Comparison of ENCODE assay signal across 9 mouse cellular contexts in genomic region chr2:26907109-26907508, GRCm38 (mm10). TPM values are rescaled to one million over a fixed set of nuclear protein-coding genes. Genes with fewer than 3 reads are reported as not detected.
DNase-seq lines count a peak whose midpoint lies in the region; ATAC-seq and TF ChIP-seq lines count a peak whose summit lies in the region.
"Had no signal": no experiment of that assay in that cellular context is flagged by ENCODE, and none has a peak within 500 bp of the region (broad histone marks: within the 10 kb centered on the region; RNA-seq: fewer than 3 reads in every experiment).

No protein-coding gene starts in this region.

- peaks cover 34% of the 10 kb centered on the region for H3K4me1 ChIP-seq in heart, embryonic 12.5 days (replicated peaks)
- no peaks in the 10 kb centered on the region for H3K4me1 ChIP-seq in ES-Bruce4 (ENCODE audit: control insufficient read depth, insufficient read depth, low read length)
- H3K4me1 ChIP-seq in neural tube, embryonic 11.5 days (ENCODE audit: control insufficient read depth, insufficient read depth, low read length): peaks cover 25% of the 10 kb centered on the region

- no peak overlapping the region for H3K4me3 ChIP-seq in heart, embryonic 12.5 days
- no peak overlapping the region for H3K4me3 ChIP-seq in ES-Bruce4 (ENCODE audit: low read depth, low read length)
- H3K4me3 ChIP-seq in neural tube, embryonic 11.5 days (ENCODE audit: low read depth, low read length): no peak overlapping the region
- H3K4me3 ChIP-seq: embryonic facial prominence, embryonic 12.5 days had no signal

- TF ChIP-seq EP300 in ES-Bruce4 (IDR thresholded peaks at IDR 0.05; ENCODE audit: insufficient read depth, low read depth, low read length): no peak

- TF ChIP-seq CTCF in ES-Bruce4 (IDR thresholded peaks at IDR 0.05; ENCODE audit: low read depth, low read length): peak; percentile 85

- H3K4me2 ChIP-seq in heart, embryonic 12.5 days: no peak overlapping the region
- no peak overlapping the region for H3K4me2 ChIP-seq in neural tube, embryonic 11.5 days (ENCODE audit: low read depth)
- H3K4me2 ChIP-seq: embryonic facial prominence, embryonic 12.5 days had no signal

- TF ChIP-seq POLR2A in ES-Bruce4 (IDR thresholded peaks at IDR 0.05; ENCODE audit: insufficient read depth, low read length): no peak

- intact Hi-C loops in heart, postnatal 14 days (cut with DNase I): loop anchor here (5.0 to 10.0 kb wide), 2 partner anchors 120 to 462 kb away; partner anchors contain the start of genes Sec16a and Slc2a6

- no peak overlapping the region for H3K27ac ChIP-seq in heart, embryonic 12.5 days (ENCODE audit: poor library complexity, severe bottlenecking)
- H3K27ac ChIP-seq in ES-Bruce4 (ENCODE audit: insufficient read depth, low read length): no peak overlapping the region
- no peak overlapping the region for H3K27ac ChIP-seq in neural tube, embryonic 11.5 days (ENCODE audit: low read depth, low read length)
- H3K27ac ChIP-seq: embryonic facial prominence, embryonic 12.5 days had no signal

- WGBS in heart, embryonic 12.5 days: 58% methylated on average over 4 of the region's 4 CpGs
- WGBS in neural tube, embryonic 11.5 days: 63% methylated on average over 4 of the region's 4 CpGs

- no peak overlapping the region for H3K9ac ChIP-seq in heart, embryonic 12.5 days
- no peak overlapping the region for H3K9ac ChIP-seq in ES-Bruce4 (ENCODE audit: low read depth, poor library complexity, severe bottlenecking)
- H3K9ac ChIP-seq in neural tube, embryonic 11.5 days (ENCODE audit: low read length): no peak overlapping the region
- H3K9ac ChIP-seq: embryonic facial prominence, embryonic 12.5 days had no signal

- peaks cover 47% of the 10 kb centered on the region for H3K36me3 ChIP-seq in heart, embryonic 12.5 days
- H3K36me3 ChIP-seq in ES-Bruce4 (ENCODE audit: control insufficient read depth, insufficient read depth, low read length, poor library complexity, severe bottlenecking): peaks cover 22% of the 10 kb centered on the region
- peaks cover 20% of the 10 kb centered on the region for H3K36me3 ChIP-seq in neural tube, embryonic 11.5 days (ENCODE audit: control insufficient read depth, insufficient read depth, low read length)

- peak; percentile 40 to 65 for DNase-seq in heart, postnatal 14 days
- DNase-seq in 416B (ENCODE audit: low read depth): peak; percentile 68
- DNase-seq in induced T-regulatory cell, adult 2 months (ENCODE audit: low read depth): peak; percentile 74
- DNase-seq in neural tube, embryonic 11.5 days (ENCODE audit: low spot score): peak; percentile 40
- no peak for DNase-seq in ovary, adult 18-20 months (ENCODE audit: low spot score)

- ATAC-seq in heart, embryonic 12.5 days (ENCODE audit: insufficient number of reproducible peaks, low FRiP score): no peak
- ATAC-seq in neural tube, embryonic 11.5 days (ENCODE audit: insufficient read depth, low FRiP score, low TSS enrichment): no peak
- ATAC-seq in erythroid progenitor cell, adult 5-6 weeks (replicated peaks; ENCODE audit: low FRiP score, poor library complexity, severe bottlenecking): no peak

- H3K27me3 ChIP-seq in heart, embryonic 12.5 days (replicated peaks): no peaks in the 10 kb centered on the region
- H3K27me3 ChIP-seq in ES-Bruce4 (ENCODE audit: control insufficient read depth, insufficient read depth, low read length, poor library complexity, severe bottlenecking): no peaks in the 10 kb centered on the region
- no peaks in the 10 kb centered on the region for H3K27me3 ChIP-seq in neural tube, embryonic 11.5 days (ENCODE audit: control insufficient read depth, insufficient read depth, low read length)
- H3K27me3 ChIP-seq: embryonic facial prominence, embryonic 12.5 days had no signal

- no peaks in the 10 kb centered on the region for H3K9me3 ChIP-seq in heart, embryonic 12.5 days (replicated peaks)
- H3K9me3 ChIP-seq in ES-Bruce4 (replicated peaks; ENCODE audit: control insufficient read depth, insufficient read depth, low read length, poor library complexity, severe bottlenecking): no peaks in the 10 kb centered on the region
- no peaks in the 10 kb centered on the region for H3K9me3 ChIP-seq in neural tube, embryonic 11.5 days (ENCODE audit: control insufficient read depth, low read length)
- H3K9me3 ChIP-seq: embryonic facial prominence, embryonic 12.5 days had no signal

RNA-seq across cellular contexts. Expression of gene Med22, which starts 3.4 kb away (rescaled TPM):
- 10 to 100 TPM; 24.4 to 26.5 TPM for total RNA-seq in heart, postnatal 14 days (2021)
- 38.4 and 38.9 TPM in 2 replicates for polyA plus RNA-seq in heart, embryonic 12.5 days (2016; fragmentation: Nextera tagmentation; extraction: Ambion mirVana)
- polyA plus RNA-seq in ES-Bruce4 (2011; ENCODE audit: insufficient read depth, insufficient read length, low read depth, missing spikeins): 11.1 and 12.6 TPM in 2 replicates
- 87.2 and 96.8 TPM in 2 replicates for polyA plus RNA-seq in neural tube, embryonic 11.5 days (2014; fragmentation: Nextera tagmentation; extraction: Ambion mirVana)
- 0.84 and 5.4 TPM in 2 replicates for total RNA-seq in erythroid progenitor cell, adult 5-6 weeks (2015; ENCODE audit: low replicate concordance)
- 2.6 and 9.0 TPM in 2 replicates for total RNA-seq in erythroid progenitor cell, adult 5-6 weeks (2017; ENCODE audit: low replicate concordance)

RNA-seq across cellular contexts. Expression of gene Rpl7a, which starts 3.5 kb away (rescaled TPM):
- total RNA-seq in heart, postnatal 14 days (2021): 100 to 1,000 TPM; 272 to 313 TPM
- polyA plus RNA-seq in heart, embryonic 12.5 days (2016; fragmentation: Nextera tagmentation; extraction: Ambion mirVana): 333 and 341 TPM in 2 replicates
- polyA plus RNA-seq in ES-Bruce4 (2011; ENCODE audit: insufficient read depth, insufficient read length, low read depth, missing spikeins): 717 and 722 TPM in 2 replicates
- polyA plus RNA-seq in neural tube, embryonic 11.5 days (2014; fragmentation: Nextera tagmentation; extraction: Ambion mirVana): 641 and 663 TPM in 2 replicates
- total RNA-seq in erythroid progenitor cell, adult 5-6 weeks (2015; ENCODE audit: low replicate concordance): 717 and 721 TPM in 2 replicates
- total RNA-seq in erythroid progenitor cell, adult 5-6 weeks (2017; ENCODE audit: low replicate concordance): 417 and 478 TPM in 2 replicates

RNA-seq across cellular contexts. Expression of gene Surf6, which starts 4.4 kb away (rescaled TPM):
- 10 to 100 TPM; 11.3 to 12.3 TPM for total RNA-seq in heart, postnatal 14 days (2021)
- polyA plus RNA-seq in heart, embryonic 12.5 days (2016; fragmentation: Nextera tagmentation; extraction: Ambion mirVana): 16.0 and 18.6 TPM in 2 replicates
- 48.3 and 48.5 TPM in 2 replicates for polyA plus RNA-seq in ES-Bruce4 (2011; ENCODE audit: insufficient read depth, insufficient read length, low read depth, missing spikeins)
- 13.3 and 15.6 TPM in 2 replicates for polyA plus RNA-seq in neural tube, embryonic 11.5 days (2014; fragmentation: Nextera tagmentation; extraction: Ambion mirVana)
- total RNA-seq in erythroid progenitor cell, adult 5-6 weeks (2015; ENCODE audit: low replicate concordance): 1.4 and 2.1 TPM in 2 replicates
- total RNA-seq in erythroid progenitor cell, adult 5-6 weeks (2017; ENCODE audit: low replicate concordance): 3.5 and 6.3 TPM in 2 replicates

RNA-seq across cellular contexts. Expression of gene Surf2, which starts 9.1 kb away (rescaled TPM):
- total RNA-seq in heart, postnatal 14 days (2021): 10 to 100 TPM; 14.3 to 15.0 TPM
- polyA plus RNA-seq in heart, embryonic 12.5 days (2016; fragmentation: Nextera tagmentation; extraction: Ambion mirVana): 30.5 and 31.4 TPM in 2 replicates
- 47.7 and 62.5 TPM in 2 replicates for polyA plus RNA-seq in ES-Bruce4 (2011; ENCODE audit: insufficient read depth, insufficient read length, low read depth, missing spikeins)
- polyA plus RNA-seq in neural tube, embryonic 11.5 days (2014; fragmentation: Nextera tagmentation; extraction: Ambion mirVana): 46.2 and 50.3 TPM in 2 replicates
- total RNA-seq in erythroid progenitor cell, adult 5-6 weeks (2015; ENCODE audit: low replicate concordance): 6.5 and 7.1 TPM in 2 replicates
- 5.3 and 11.8 TPM in 2 replicates for total RNA-seq in erythroid progenitor cell, adult 5-6 weeks (2017; ENCODE audit: low replicate concordance)

RNA-seq across cellular contexts. Expression of gene Surf1, which starts 9.2 kb away (rescaled TPM):
- 10 to 100 TPM; 44.3 to 45.3 TPM for total RNA-seq in heart, postnatal 14 days (2021)
- polyA plus RNA-seq in heart, embryonic 12.5 days (2016; fragmentation: Nextera tagmentation; extraction: Ambion mirVana): 39.2 and 40.5 TPM in 2 replicates
- polyA plus RNA-seq in ES-Bruce4 (2011; ENCODE audit: insufficient read depth, insufficient read length, low read depth, missing spikeins): 40.6 and 41.1 TPM in 2 replicates
- polyA plus RNA-seq in neural tube, embryonic 11.5 days (2014; fragmentation: Nextera tagmentation; extraction: Ambion mirVana): 45.9 and 48.7 TPM in 2 replicates
- total RNA-seq in erythroid progenitor cell, adult 5-6 weeks (2015; ENCODE audit: low replicate concordance): 41.1 and 42.3 TPM in 2 replicates
- total RNA-seq in erythroid progenitor cell, adult 5-6 weeks (2017; ENCODE audit: low replicate concordance): 13.5 and 16.5 TPM in 2 replicates
